Mouse (Mus musculus) induced T-regulatory cell, adult 2 months (primary cell): Measurements from ENCODE around the gene Olfr1357.
A peak's percentile ranks its signal among the peaks of the same experiment; 100 is the strongest.

Source experiments
- DNase-seq: peaks from one replicate; pipeline ENCODE4 v3.0.0-alpha.2; 2012; ENCODE audit warnings: low read depth

Gene Olfr1357

DNA sequence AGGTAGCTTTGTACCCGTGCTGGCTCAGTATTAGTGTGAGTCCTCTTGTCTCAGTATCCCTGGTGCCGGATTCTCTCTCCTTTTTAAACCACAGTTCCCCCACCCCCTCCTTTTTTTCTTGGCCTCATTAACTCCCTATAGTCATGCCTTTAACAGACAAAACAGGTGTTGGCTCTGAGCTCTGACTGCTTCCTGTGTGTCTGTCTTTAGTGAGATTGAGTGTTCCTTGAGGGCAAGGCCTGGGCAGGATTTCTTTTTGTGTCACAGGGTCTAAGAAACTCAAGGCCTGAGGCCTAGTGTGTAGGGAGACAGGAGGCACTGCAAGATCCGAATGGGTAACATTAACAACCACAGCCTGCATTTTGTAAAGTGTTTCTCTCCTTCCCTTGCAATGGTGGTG is 39.7 kb downstream of the Olfr1357 start:
- DNase-seq: no peak

DNA sequence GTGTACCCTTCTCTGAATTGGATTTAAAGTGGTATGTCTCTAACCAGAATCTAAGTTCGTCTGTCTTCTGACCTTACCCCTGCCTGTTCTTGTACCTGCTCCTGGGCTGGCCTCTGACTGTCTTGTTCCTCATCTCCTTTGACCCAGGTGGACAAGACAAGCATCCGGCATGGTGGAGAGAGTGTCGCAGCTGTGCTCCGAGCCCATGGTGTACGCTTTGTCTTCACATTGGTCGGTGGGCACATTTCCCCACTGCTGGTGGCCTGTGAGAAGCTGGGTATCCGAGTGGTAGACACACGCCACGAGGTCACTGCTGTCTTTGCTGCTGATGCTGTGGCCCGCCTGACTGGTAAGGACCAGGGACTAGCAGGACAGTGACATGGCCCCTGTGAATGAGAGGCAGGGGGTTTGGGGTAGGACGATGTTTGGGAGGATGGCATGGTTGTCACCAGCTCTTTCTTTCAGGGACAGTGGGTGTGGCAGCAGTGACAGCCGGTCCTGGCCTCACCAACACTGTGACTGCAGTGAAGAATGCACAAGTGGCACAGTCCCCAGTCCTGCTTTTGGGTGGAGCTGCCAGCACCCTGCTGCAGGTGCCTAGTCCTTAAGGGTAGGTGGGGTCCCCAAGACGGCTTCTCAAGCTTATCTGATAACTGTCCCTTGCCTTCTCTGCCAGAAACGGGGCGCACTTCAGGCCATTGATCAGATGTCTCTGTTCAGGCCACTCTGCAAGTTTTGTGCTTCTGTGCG is 41.3 kb downstream of the Olfr1357 start:
- DNase-seq: no peak

DNA sequence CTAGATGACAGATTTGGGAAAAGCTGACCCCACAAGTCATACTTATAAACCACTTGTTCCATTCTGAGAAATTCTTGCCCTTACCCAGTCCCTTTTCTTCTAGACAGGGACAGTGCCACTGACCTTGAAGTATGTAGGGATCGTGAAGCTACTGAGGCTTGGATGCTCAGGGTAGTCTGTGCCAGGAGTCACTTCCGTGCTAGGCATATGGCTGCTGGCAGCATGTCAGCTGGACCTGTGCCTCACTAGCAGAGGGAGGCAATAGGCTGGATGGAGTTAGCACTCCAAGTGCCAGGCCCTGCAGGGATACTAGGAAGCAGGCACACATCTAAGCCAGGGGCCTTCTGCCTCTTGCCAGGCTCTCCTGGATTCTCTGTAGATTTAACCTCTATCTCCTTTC is 42.2 kb downstream of the Olfr1357 start:
- DNase-seq: no peak

DNA sequence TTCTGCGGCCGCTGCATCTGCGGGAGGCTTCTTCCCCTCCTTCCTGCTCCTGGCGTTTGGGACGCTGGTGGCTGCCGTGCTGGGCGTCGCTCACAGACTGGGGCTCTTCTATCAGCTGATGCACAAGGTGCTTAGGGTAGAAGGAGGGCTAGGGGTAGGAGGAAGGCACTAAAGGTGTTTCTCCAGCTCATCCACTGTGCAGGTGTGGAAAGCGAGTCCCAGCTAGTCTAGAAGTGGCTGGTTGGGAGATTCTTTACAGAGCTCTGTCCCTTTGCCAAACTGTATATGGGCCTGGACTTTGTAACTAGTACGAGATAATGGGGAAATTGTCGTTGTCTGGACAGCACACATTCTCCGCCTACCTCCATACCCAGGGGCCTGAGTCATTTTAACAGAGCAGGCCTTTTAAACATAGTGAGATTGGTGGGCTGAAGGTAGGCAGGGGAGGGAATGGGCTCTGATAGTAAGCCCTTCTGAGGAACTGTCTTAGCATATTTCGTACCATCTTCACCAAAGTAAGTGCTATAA is 42.7 kb downstream of the Olfr1357 start:
- DNase-seq: no peak

DNA sequence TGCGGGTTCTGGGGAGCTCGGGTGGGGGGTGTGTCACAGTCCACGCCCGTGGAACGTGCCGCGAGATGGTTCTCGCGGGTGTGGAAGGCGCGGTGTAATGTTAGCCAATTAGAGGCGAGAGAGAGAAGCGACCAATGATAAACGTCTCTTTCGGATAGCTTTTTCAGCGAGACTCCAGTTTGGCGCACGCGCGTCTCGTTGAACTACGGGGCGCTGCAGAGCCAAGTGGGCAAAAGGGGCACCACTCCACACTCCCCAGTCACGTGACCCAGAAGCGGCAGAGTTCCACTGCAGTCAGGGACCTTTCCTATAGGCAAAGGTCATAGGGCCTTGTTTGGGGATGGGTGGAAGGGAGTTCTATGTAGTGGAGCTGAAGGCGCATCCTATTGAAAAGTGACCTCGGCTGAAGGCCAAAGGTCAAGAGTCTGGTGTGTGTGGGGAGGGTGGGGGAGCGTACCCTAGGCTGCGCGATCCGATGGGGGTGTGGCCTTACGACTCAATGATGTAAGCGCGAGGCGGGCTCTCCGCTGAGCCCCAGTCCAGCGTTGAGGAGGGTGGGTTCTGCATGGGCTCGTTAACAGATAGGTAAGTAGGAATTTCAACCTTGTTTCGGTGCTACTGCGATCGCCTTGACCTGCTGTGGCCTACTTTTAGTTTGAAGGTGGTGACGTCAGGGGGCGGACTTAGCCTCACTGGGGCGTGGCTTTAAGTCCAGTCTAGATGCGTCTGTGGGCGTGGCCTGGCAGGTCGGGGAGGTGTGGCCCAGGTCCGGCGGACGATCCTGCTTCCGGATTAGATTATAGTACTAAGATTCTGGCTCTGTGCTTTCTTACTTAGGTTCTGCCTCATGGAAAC is 43.4 kb downstream of the Olfr1357 start, which contains the start of gene Ilvbl:
Ilvbl (plus strand) TSS at position 97 of the 855 bp plus-strand sequence.
- DNase-seq: peak; percentile 99

DNA sequence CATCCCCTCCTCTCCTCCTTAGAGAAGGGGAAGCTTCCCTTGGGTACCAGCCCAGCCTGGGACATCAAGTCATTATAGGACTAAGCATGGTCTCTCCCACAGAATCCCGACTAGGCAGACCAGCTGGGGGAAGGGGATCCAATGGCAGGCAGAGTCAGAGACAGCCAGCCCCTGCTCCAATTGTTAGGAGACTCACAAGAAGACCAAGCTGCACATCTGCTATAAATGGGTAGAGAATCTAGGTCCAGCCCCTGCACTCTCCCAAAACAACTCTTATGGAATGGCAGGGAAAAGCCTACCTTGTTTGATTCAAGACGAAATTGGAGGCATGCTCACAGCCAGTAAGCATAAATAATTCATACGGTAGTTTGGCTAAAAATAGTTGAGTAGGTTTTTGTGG is 44.6 kb downstream of the Olfr1357 start:
- DNase-seq: no peak

DNA sequence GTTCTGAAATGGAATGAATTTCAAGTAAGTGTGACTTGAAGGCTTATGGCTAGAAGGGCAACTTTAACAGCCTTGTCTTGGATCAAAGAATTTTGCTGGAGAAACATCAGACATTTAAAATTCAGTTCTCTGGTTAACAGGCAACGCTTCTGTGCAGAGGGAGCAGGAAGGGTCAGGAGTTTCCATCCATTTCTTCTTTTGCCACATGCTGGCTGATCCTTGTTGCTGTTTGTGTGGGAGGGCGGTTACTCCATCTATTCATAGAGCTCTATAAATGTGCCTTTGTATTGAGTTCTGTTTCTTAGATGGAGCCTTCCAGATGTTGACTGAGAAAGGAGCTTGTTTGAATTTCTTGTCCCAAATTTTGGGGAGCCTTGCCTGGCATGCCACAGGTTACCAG is 47.0 kb downstream of the Olfr1357 start:
- no peak for DNase-seq

DNA sequence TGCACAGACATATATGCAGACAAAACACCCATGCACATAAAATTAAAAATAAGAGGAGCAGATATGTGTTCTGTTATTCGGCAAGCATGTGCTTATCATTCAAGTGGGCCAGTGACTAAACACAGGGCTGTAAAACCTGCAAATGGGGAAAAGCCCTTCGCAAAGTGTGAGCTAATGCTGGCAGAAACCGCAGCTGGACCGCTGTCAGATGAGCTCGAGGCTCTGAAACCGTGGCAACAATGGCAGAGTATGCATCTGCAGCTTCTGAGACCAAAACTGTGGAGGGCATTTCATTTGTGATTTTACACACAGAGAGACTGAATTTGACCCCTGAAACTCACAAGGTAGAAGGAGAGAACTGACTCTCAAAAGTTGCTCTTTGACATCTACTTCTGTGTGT is 47.5 kb downstream of the Olfr1357 start:
- DNase-seq: no peak

DNA sequence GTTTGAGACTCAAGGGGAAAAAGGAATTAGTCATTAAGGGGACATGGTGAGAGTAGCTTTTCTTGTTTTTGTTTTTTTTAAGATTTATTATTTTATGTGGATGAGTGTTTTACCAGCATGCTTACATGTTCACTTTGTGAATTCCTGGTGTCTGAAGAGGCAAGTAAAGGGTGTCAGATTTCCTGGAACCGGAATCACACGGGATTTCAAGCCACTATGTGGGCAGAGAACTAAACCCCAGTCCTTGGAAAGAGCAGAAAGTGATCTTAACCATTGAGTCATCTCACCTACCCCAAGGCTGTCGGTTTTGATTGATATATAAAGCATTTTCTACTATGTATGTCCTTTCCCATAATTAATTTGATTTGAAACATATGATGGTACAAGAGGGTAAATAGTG is 48.2 kb downstream of the Olfr1357 start:
- DNase-seq: no peak

DNA sequence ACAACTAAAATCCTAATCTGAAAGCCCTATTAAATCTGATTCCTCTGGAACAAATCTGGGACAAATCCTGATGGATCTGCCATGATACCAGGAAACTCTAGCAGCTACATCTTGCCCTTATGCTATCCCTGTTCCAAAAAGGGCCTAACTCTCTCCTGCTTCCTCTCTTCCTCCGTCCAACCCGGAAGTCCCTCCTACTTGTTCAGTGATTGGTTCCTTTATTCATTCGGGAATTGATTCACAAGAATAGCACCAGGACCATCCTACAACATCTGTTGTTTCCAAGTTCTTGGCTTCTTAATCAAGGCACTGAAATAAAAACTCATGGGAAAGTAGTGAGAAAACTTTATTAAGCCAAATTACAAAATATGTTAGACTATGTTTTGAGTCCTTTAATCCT is 48.7 kb downstream of the Olfr1357 start:
- no peak for DNase-seq

DNA sequence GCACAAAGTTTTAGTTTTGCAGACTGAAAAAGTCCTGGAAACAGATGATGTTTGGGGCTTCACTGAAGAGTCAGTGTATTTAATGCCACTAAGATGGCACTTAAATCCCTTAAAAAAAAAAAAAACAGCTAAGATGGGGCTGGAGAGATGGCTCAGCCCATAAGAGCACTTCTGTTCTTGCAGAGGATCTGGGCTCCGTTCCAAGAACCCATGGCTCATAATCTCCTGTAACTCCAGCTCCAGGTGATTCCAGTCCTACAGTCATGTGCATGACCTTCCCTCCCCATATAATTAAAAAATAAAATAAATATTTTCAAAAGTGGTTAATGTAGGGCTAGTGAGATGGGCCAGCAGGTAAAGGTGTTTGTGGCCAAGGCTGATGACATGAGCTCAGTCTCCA is 52.8 kb downstream of the Olfr1357 start:
- DNase-seq: no peak
